Mouse (Mus musculus) hindbrain, embryonic 13.5 days (tissue): ENCODE measurements around the gene Tceal3. TPM values are rescaled to one million over a fixed set of nuclear protein-coding genes. Genes with fewer than 3 reads are reported as not detected.
A peak's percentile ranks its signal among the peaks of the same experiment; 100 is the strongest.
"Not testable (repeated sequence)": the region's sequence is repeated elsewhere in the genome, so short reads cannot be mapped to it uniquely, and the experiment has no call there.

Experiments used
- ATAC-seq: fragments of 200-750 bp; cut with Nextera tagmentation; 2 replicates; pipeline ENCODE4 v1.8.0; 2017; ENCODE audit warnings: moderate TSS enrichment; ENCODE audit not compliant: low FRiP score
- H3K27ac ChIP-seq: fragments of 300-500 bp; sonication (generic); 2 replicates; pipeline ENCODE4 v1.5.1; 2015; ENCODE audit warnings: inconsistent platforms, mild to moderate bottlenecking, moderate library complexity
- H3K27me3 ChIP-seq: fragments of 300-500 bp; sonication (generic); 2 replicates; pipeline ENCODE4 v1.6.1; 2015; ENCODE audit warnings: mild to moderate bottlenecking, inconsistent platforms
- H3K36me3 ChIP-seq: fragments of 300-500 bp; sonication (generic); 2 replicates; pipeline ENCODE4 v1.6.1; 2015; ENCODE audit warnings: mild to moderate bottlenecking, inconsistent platforms
- H3K4me1 ChIP-seq: fragments of 300-500 bp; sonication (generic); replicated peaks from 2 replicates; pipeline ENCODE4 v1.6.1; 2015; ENCODE audit warnings: inconsistent platforms
- H3K4me2 ChIP-seq: fragments of 300-500 bp; sonication (generic); 2 replicates; pipeline ENCODE4 v1.6.1; 2015; ENCODE audit warnings: inconsistent platforms, mild to moderate bottlenecking, moderate library complexity
- H3K4me3 ChIP-seq: fragments of 300-500 bp; sonication (generic); 2 replicates; pipeline ENCODE4 v1.5.1; 2015; ENCODE audit warnings: mild to moderate bottlenecking, inconsistent platforms
- H3K9ac ChIP-seq: fragments of 300-500 bp; sonication (generic); 2 replicates; pipeline ENCODE4 v1.6.1; 2015; ENCODE audit warnings: mild to moderate bottlenecking, inconsistent platforms
- H3K9me3 ChIP-seq: fragments of 300-500 bp; sonication (generic); 2 replicates; pipeline ENCODE4 v1.6.1; 2016; ENCODE audit warnings: inconsistent platforms
- WGBS: fragments of 180-500 bp; shearing (Covaris S2); methylation state at CpG from one replicate; pipeline ENCODE4 v1.1.7; 2015; 5-methylcytosine and 5-hydroxymethylcytosine counted together
- polyA plus RNA-seq: library from polyadenylated mRNA; unstranded; fragments of >200 nt; fragmentation: Nextera tagmentation; extraction: Ambion mirVana; gene quantifications from 2 replicates; pipeline ENCODE4 v1.2.1, GENCODE M21; 2015

Tceal3 gene
- polyA plus RNA-seq, 1 experiment from 2014 or later, result 49.1 TPM

DNA sequence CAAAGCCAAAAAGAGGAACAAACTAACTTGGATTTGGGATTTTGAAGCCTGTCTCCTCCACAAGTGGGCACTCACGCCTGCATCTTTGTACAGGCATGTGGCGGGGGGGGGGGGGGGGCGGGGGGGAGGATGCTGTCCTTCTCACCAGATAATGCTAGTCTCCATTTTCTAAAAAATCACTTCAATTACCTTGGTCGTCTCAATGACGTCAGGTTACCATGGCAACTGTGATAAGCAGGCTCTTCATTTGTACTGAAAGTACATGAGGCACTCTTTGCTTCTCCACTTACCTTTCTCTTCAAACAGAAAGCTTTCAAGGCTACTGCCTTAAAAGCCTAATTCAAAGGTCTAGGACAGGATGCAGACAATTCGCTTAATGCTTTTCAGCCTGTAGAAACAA, 49.1 kb downstream of the Tceal3 start:
- Histone ChIP-seq H3K9me3 (no peaks in the 10 kb centered on the region), H3K9ac (no peak overlapping the region), H3K36me3 (no peaks in the 10 kb centered on the region), H3K27me3 (no peaks in the 10 kb centered on the region), H3K4me3 (no peak overlapping the region), H3K27ac (no peak overlapping the region), H3K4me1 (no peaks in the 10 kb centered on the region), H3K4me2 (no peak overlapping the region)
- ATAC-seq, result no peak
- WGBS, result 36% methylated on average over 4 of the region's 6 CpGs

DNA sequence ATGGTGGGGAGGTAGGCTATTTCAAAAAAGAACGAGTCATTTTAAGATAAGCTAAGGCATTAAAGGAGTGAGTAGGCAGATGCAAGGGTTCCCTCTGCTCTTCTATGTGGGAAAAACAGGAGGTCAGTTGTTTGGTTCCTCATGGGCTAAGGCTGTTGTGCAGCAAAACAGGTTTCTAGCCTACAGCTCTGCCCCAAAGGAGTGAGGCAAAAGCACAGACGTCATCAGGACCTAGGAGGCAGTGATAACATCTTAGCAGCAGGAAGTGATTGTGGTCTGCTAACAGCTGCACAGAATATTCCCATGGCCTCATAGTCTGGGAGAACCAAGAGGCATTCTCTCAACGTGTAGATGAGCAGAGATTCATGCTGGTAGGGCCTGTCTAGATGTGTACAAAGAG, 55.2 kb downstream of the Tceal3 start:
- H3K4me2 ChIP-seq, H3K27me3 ChIP-seq, ATAC-seq, H3K9me3 ChIP-seq, H3K9ac ChIP-seq, H3K27ac ChIP-seq, H3K4me1 ChIP-seq, H3K4me3 ChIP-seq, H3K36me3 ChIP-seq: not testable (repeated sequence)
- 60% methylated on average over 3 of the region's 3 CpGs for WGBS

DNA sequence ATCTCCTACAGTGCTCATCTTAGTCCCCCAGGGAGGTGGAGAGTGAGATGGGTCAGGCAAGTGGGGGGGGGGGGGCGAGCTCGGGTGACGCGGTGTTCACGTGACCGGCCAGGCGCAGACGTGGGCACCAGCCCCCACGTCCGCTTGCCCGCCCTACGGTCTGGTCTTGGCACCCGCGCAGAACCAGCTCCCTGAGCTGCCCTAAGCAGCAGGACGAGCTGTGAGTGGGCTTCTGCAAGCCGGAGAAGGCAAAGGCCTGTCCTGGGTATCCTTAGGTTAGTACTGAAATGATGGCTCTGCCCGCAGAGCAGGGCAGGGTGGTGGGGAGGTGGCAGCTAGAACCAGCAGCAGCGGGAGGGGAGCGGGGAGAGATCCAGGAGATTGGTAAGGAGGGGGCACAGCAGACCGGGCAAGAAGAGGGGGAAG, 75.7 kb downstream of the Tceal3 start:
- Histone ChIP-seq H3K9me3 (no peaks in the 10 kb centered on the region), H3K27me3 (no peaks in the 10 kb centered on the region), H3K9ac (peak overlapping the region; percentile 75), H3K27ac (peak overlapping the region; percentile 44; the same call in 1 of the 2 replicates), H3K36me3 (no peaks in the 10 kb centered on the region), H3K4me2 (peak overlapping the region; percentile 62), H3K4me3 (peak overlapping the region; percentile 52), H3K4me1 (no peaks in the 10 kb centered on the region)
- ATAC-seq, result peak; percentile 89
- 25% methylated on average over 13 of the region's 20 CpGs for WGBS

DNA sequence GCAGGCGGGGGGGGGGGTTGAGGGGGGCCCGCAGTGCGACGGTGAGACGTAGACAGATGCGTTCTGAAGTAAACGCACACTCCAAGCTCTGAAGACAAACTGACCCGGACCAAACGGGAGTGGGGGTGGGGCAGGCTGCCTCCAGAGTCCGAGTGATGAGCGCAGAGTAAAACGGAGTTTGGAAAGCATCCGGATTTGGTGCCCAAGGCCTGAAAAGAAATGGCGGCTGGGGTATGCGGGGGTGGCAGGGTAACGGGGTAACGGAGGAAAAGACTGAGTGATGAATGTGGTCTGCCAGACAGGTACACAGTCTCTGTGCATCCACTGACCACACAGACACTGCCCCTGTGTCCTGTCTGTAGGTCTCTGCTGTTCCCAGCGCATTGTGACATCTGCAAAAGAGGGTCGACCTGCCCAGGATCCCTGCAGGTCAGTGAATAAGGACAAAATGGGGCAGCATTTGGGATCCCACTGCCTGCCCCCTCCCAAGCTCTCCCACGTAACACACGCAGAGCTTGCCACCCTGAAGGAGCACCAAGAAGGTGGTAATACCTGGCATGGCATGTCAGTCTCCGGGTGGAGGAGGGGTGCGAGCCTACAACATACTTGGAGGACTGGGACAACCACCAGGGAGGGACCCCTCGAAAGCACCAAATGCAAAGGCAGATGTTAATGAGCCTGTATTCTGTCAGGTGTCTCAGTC, 76.3 kb downstream of the Tceal3 start:
- peak overlapping the region; percentile 62 for H3K4me2 ChIP-seq
- peak overlapping the region; percentile 75 for H3K9ac ChIP-seq
- H3K4me3 ChIP-seq, result peak overlapping the region; percentile 52
- 21% methylated on average over 22 of the region's 24 CpGs for WGBS
- H3K4me1 ChIP-seq, H3K36me3 ChIP-seq, H3K27ac ChIP-seq, H3K27me3 ChIP-seq, H3K9me3 ChIP-seq: not testable (repeated sequence)
- ATAC-seq, result peak; percentile 79

DNA sequence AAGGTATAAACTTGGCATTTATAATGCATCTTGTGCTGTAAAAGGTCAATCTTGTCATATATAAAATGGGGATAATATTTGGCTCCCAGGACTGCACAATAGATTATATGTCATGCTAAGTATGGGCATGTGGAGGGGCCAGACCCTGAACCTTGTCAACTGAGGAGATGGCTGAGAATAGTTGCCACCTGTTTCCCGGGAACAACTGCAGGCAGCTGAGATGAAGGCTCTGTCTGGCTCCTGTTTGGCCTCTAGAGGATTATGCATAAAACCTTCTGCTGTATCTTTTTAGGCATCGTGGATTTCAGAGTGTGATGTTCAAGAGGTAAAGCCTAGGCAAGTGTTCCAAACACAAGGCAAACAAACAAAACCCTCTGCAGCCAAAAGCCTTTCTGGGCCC, 78.2 kb downstream of the Tceal3 start:
- Histone ChIP-seq H3K4me3 (no peak overlapping the region), H3K27me3 (no peaks in the 10 kb centered on the region), H3K36me3 (no peaks in the 10 kb centered on the region), H3K4me1 (no peaks in the 10 kb centered on the region), H3K9ac (no peak overlapping the region), H3K4me2 (no peak overlapping the region), H3K9me3 (no peaks in the 10 kb centered on the region), H3K27ac (no peak overlapping the region)
- 73% methylated on average over 2 of the region's 2 CpGs for WGBS
- ATAC-seq, result no peak

DNA sequence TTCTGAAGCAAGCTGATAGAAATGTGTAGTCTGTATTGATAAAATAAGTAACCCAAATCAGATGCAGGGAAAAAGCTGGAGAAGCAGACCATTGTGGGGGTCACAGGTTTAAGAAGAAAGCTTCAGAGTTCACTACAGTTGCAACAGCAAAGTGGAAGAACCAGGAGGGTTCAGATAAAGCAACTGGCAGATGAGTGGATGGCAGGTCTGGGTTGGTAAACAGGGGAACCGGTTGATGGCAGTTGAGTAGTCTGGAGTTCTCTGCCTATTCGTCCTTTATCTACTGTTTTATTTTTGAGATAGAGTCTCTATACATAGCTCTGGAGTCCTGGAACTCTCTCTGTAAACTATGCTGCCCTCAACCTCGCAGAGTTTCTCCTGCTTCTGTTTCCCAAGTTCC, 90.3 kb downstream of the Tceal3 start:
- no peak overlapping the region for H3K27ac ChIP-seq
- ATAC-seq, result no peak
- H3K9me3 ChIP-seq, result no peaks in the 10 kb centered on the region
- no peak overlapping the region for H3K4me3 ChIP-seq
- no peaks in the 10 kb centered on the region for H3K36me3 ChIP-seq
- H3K27me3 ChIP-seq, result no peaks in the 10 kb centered on the region
- WGBS, result 76% methylated on average over 3 of the region's 3 CpGs
- H3K4me1 ChIP-seq, result no peaks in the 10 kb centered on the region
- no peak overlapping the region for H3K9ac ChIP-seq
- no peak overlapping the region for H3K4me2 ChIP-seq

DNA sequence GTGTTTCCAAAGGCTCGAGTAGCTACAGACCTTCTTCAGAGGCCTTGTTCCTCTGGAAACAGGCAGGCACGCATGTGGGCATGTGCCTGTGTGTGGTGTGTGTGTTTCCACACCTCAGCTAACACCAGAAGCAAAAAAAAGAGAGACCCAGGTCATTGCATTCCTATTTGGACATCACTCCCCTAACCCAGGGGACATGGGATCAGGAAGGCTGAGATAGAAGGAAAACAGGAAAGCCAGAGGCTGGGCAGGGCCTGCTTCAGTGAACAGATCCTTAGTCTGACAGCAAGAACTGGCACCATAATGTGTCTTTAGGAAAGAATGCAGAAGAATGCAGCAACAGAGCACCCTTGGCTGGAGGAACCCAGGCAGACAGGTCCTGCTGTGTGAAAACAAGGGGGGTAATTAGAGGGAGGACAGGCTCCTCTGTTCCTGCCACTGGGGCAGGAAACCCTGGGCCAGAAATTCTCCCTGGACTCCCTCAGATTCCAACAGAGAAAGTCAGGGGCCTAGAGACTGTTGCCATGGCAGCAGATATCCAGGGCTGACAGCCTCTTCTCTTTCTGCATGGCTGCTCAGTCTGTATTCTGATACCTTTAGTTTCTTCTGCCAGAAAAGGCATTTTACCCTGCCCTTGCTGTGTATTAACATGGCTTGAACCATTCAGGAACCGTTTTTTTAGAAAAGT, 101.1 kb downstream of the Tceal3 start:
- peak; percentile 92 for ATAC-seq
- not testable (repeated sequence) for H3K9me3 ChIP-seq
- WGBS, result 44% methylated on average over 3 of the region's 3 CpGs

DNA sequence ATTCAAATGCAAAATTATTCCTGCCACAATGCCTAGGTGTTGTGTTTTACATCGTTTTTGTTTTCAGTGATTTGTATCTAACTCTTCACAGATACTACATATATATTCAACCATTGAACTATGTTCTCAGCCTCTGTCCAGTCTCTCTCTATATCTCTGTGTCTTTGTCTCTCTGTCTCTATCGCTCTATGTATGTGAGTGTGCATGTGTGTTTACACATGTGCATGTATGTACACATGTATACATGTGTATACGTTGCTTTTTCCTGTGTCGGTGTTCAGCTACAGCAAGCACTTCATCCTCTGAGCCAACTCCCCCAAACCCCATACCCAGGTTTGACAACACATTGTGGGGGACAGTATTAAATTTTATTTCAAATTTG, 101.6 kb downstream of the Tceal3 start:
- 58% methylated on average over 4 of the region's 4 CpGs for WGBS
- no peaks in the 10 kb centered on the region for H3K4me1 ChIP-seq
- no peak overlapping the region for H3K9ac ChIP-seq
- H3K36me3 ChIP-seq, result no peaks in the 10 kb centered on the region
- ATAC-seq, result 0 out of 2 replicates have a peak, but pooled peaks have one; percentile 43
- no peak overlapping the region for H3K4me3 ChIP-seq
- no peak overlapping the region for H3K4me2 ChIP-seq
- peak overlapping the region; percentile 69 for H3K27ac ChIP-seq
- no peaks in the 10 kb centered on the region for H3K27me3 ChIP-seq
- H3K9me3 ChIP-seq, result no peaks in the 10 kb centered on the region

More for the DNA sequence above, 101.1 kb downstream of the Tceal3 start:
- not testable (repeated sequence) for H3K4me3 ChIP-seq, H3K4me1 ChIP-seq, H3K4me2 ChIP-seq, H3K36me3 ChIP-seq, H3K27me3 ChIP-seq, H3K9ac ChIP-seq
- H3K27ac ChIP-seq, result peak overlapping the region; percentile 69

DNA sequence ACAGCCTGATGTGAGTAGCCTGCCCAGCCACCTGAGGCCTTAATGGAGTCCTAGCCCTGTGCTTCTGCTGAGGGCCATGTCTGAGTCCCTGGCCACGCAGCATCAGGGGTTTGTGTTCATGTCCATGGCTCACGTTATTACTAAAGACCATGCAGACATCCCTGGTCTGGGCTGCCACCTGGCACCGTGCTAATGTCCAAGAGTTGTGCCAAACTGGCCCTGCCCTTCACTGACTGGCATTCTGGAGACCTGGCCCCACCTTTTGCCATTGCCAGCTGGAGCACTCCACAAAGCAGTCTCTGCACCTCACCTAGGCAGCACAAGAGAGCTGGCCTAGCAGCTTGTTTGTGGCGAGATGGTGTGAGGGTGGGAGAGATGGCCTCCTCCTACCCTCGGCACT, 102.6 kb downstream of the Tceal3 start:
- H3K4me1 ChIP-seq, result no peaks in the 10 kb centered on the region
- no peaks in the 10 kb centered on the region for H3K36me3 ChIP-seq
- peak; percentile 43 for ATAC-seq
- no peaks in the 10 kb centered on the region for H3K27me3 ChIP-seq
- no peak overlapping the region for H3K9ac ChIP-seq
- H3K27ac ChIP-seq, result peak overlapping the region; percentile 8; the same call in 1 of the 2 replicates
- H3K4me2 ChIP-seq, result no peak overlapping the region
- H3K9me3 ChIP-seq, result no peaks in the 10 kb centered on the region
- 87% methylated on average over 5 of the region's 5 CpGs for WGBS
- H3K4me3 ChIP-seq, result no peak overlapping the region

DNA sequence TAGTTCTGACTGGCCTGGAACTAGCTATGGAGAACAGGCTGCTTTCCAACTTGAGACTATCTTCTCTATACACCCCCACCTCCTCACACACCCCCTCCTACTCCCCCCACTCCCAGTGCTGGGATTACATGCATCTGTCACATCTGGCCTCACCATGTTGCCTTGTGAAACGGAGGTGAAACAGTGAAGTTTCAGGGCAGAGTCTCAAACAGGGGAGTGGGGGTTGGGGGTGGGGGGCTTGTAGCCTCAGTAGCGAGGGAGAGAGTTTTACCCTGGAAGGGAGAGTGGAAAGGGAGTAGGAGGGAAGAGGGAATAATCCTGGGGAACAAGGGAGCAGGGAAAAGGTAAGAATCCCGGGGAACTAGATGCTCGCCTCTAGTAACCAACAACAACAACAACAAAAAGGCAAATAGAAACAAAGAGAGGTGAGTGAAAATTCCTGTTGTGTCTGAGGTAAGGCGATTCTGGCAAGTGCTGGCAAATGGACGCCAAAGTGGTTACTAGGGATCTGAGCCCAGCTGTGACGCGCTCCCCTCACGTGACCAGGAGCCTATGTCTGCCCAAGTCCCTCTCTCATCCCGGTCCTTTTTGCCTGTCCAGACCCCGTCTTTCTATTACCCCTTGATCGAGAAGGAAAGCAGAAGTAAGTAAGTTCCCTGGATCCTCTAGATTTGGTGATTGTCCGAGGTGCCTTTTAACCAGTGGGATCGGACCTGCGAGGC, 117.0 kb downstream of the Tceal3 start, which contains the start of gene Tceal1:
Tceal1 (plus strand) TSS at position 537 of the 722 bp plus-strand sequence.
- Histone ChIP-seq H3K4me2 (peak within 1 kb of the TSS; percentile 60), H3K4me1 (no peaks in the 10 kb centered on the region; the same call in 1 of the 2 replicates), H3K36me3 (no peaks in the 10 kb centered on the region), H3K4me3 (peak within 1 kb of the TSS; percentile 50), H3K27ac (peak within 1 kb of the TSS; percentile 93), H3K9me3 (no peaks in the 10 kb centered on the region), H3K27me3 (no peaks in the 10 kb centered on the region), H3K9ac (peak within 1 kb of the TSS; percentile 78)
- 18% methylated on average over 15 of the region's 15 CpGs for WGBS
- peak; percentile 97 for ATAC-seq

DNA sequence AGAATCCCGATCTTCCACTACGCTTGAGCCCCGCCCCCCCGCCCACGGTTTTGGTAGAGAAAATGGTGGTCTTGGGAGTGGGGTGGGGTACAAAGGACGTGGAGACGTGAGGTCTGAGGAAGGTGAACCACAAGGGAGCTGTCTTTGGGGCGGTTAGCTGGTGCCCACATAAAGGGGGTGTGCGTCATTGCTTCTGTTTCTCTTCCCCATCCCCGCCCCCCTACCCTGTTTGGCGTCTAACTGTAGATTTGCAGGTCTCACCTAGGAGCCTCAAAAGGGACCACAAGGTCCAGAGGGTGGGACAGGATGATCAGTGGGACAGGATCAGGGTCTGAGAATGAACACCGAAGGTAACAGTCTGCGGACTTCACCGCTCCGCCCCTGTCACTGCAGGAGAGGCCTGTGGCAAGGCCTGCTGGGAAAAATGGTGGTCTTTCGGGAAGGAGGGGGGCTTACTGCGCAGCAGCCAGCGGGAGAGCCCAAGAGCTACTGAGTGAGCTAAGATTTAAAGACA, 117.6 kb downstream of the Tceal3 start:
- peak; percentile 90 for ATAC-seq
- Histone ChIP-seq H3K4me3 (peak overlapping the region; percentile 50), H3K9ac (peak overlapping the region; percentile 78), H3K9me3 (no peaks in the 10 kb centered on the region), H3K27ac (peak overlapping the region; percentile 93), H3K4me1 (no peaks in the 10 kb centered on the region; the same call in 1 of the 2 replicates), H3K4me2 (peak overlapping the region; percentile 60), H3K36me3 (no peaks in the 10 kb centered on the region), H3K27me3 (no peaks in the 10 kb centered on the region)
- 13% methylated on average over 18 of the region's 18 CpGs for WGBS

DNA sequence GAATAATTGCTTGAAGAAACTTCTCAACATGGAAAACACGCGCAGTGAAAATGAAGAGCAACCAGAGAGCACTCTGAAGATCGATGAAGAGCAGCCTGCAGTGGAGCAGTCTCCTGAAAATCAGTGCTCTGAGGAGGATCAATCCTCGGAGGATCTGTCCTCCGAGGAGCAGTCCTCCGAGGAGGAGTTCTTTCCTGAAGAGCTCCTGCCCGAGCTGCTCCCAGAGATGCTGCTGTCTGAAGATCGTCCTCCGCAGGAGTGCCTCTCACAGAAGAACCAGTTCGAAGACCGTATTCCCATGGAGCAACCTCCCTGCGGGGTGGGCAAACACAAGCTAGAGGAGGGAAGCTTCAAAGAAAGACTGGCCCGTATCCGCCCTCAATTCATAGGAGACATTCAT, 118.1 kb downstream of the Tceal3 start:
- ATAC-seq, result 0 out of 2 replicates have a peak, but pooled peaks have one; percentile 11
- H3K27ac ChIP-seq, result peak overlapping the region; percentile 93
- peak overlapping the region; percentile 78 for H3K9ac ChIP-seq
- no peaks in the 10 kb centered on the region for H3K36me3 ChIP-seq
- peak overlapping the region; percentile 50 for H3K4me3 ChIP-seq
- H3K4me1 ChIP-seq, result no peaks in the 10 kb centered on the region; the same call in 1 of the 2 replicates
- no peaks in the 10 kb centered on the region for H3K27me3 ChIP-seq
- 22% methylated on average over 14 of the region's 14 CpGs for WGBS
- peak overlapping the region; percentile 60 for H3K4me2 ChIP-seq
- no peaks in the 10 kb centered on the region for H3K9me3 ChIP-seq
